Mouse (Mus musculus): Measurements from ENCODE around the gene Gpbar1. TPM values are rescaled to one million over a fixed set of nuclear protein-coding genes. Genes with fewer than 3 reads are reported as not detected.
"Not testable (repeated sequence)": the region's sequence is repeated elsewhere in the genome, so short reads cannot be mapped to it uniquely, and the experiment has no call there.

The Gpbar1 gene
- polyA plus RNA-seq, 1 experiment from 2014 or later = not detected

- no peak overlapping the region for H3K27ac ChIP-seq
- H3K4me1 ChIP-seq = peaks cover 18% of the 10 kb centered on the region
- H3K4me2 ChIP-seq = no peak overlapping the region
- peaks cover 48% of the 10 kb centered on the region for H3K36me3 ChIP-seq (ENCODE audit: poor library complexity, severe bottlenecking)
- H3K4me3 ChIP-seq = no peak overlapping the region
- whole genome bisulfite sequencing = 94% methylated on average over 14 of the region's 14 CpGs
- ATAC-seq = no peak
- no peak overlapping the region for H3K9ac ChIP-seq
- H3K27me3 ChIP-seq = no peaks in the 10 kb centered on the region
- no peaks in the 10 kb centered on the region for H3K9me3 ChIP-seq (replicated peaks)
Measured at GRCm38 (mm10) chr1:74280591-74281325, 2.4 kb downstream of the Gpbar1 start.

DNA sequence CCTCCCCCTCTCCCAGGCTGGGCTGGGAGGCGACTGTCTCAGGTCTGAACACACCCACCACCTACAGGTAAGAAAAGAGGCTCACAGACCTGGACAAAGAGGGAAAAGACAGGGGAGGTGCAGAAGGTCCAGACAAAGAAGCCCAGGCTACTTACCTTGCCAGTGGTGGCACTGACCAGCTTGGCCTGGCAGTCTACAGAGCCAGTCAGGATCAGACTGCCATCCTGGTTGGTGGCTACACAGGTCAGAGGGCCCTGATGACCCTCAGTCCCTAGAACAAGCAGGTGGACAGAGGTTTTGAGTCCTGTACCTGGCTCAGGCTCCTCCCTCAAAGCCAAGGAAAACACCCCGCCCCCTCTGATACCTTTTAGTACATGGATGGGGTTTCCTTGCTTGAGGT lies 3.0 kb downstream of the Gpbar1 start:
- no peak overlapping the region for H3K4me2 ChIP-seq
- no peak for ATAC-seq
- 82% methylated on average over 2 of the region's 2 CpGs for WGBS
- H3K27me3 ChIP-seq = no peaks in the 10 kb centered on the region
- no peaks in the 10 kb centered on the region for H3K9me3 ChIP-seq (replicated peaks)
- no peak overlapping the region for H3K27ac ChIP-seq
- H3K4me3 ChIP-seq = no peak overlapping the region
- peaks cover 48% of the 10 kb centered on the region for H3K36me3 ChIP-seq (ENCODE audit: poor library complexity, severe bottlenecking)
- H3K4me1 ChIP-seq = peaks cover 21% of the 10 kb centered on the region
- no peak overlapping the region for H3K9ac ChIP-seq

DNA sequence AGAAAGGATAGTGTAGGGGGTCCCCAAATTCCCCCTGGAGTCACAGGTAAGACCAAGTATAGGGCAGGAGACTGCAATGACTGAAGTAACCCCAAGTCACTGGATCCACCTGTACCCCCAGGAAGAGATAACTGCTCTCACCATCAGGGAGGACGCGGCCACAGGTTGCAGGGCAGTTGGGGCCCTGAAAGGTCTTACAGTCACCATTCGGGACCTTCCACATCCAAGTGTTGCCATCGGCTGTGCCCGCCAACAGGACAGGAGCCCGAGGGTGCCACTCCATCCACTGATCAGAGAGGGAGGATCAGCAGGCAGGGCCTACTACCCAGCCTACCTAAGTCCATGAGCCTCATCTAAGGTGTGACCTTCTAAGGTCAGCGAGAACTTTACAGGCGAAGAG lies 3.5 kb downstream of the Gpbar1 start:
- Histone ChIP-seq H3K9ac (no peak overlapping the region), H3K27me3 (no peaks in the 10 kb centered on the region), H3K9me3 (replicated peaks) (no peaks in the 10 kb centered on the region), H3K4me1 (peaks cover 21% of the 10 kb centered on the region), H3K36me3 (ENCODE audit: poor library complexity, severe bottlenecking) (peaks cover 48% of the 10 kb centered on the region), H3K27ac (no peak overlapping the region), H3K4me3 (no peak overlapping the region), H3K4me2 (no peak overlapping the region)
- 92% methylated on average over 8 of the region's 8 CpGs for WGBS
- no peak for ATAC-seq

GRCm38 (mm10) chr1:74282896-74283625 lies 4.7 kb downstream of the Gpbar1 start:
- no peaks in the 10 kb centered on the region for H3K27me3 ChIP-seq
- H3K9ac ChIP-seq = no peak overlapping the region
- H3K4me1 ChIP-seq = peaks cover 21% of the 10 kb centered on the region
- peaks cover 48% of the 10 kb centered on the region for H3K36me3 ChIP-seq (ENCODE audit: poor library complexity, severe bottlenecking)
- H3K4me3 ChIP-seq = no peak overlapping the region
- no peak overlapping the region for H3K27ac ChIP-seq
- H3K9me3 ChIP-seq (replicated peaks) = no peaks in the 10 kb centered on the region
- peak overlapping the region; percentile 88; the same call in 1 of the 2 replicates for H3K4me2 ChIP-seq
- 91% methylated on average over 10 of the region's 10 CpGs for WGBS
- ATAC-seq = no peak

GRCm38 (mm10) chr1:74283686-74284463 lies 5.5 kb downstream of the Gpbar1 start:
- Histone ChIP-seq H3K27ac (peak overlapping the region; percentile 31; the same call in 1 of the 2 replicates), H3K4me1 (peaks cover 21% of the 10 kb centered on the region), H3K4me3 (peak overlapping the region; percentile 77), H3K9me3 (replicated peaks) (no peaks in the 10 kb centered on the region), H3K36me3 (ENCODE audit: poor library complexity, severe bottlenecking) (peaks cover 52% of the 10 kb centered on the region), H3K27me3 (no peaks in the 10 kb centered on the region), H3K4me2 (peak overlapping the region; percentile 88), H3K9ac (peak overlapping the region; percentile 83)
- ATAC-seq = peak; percentile 41
- WGBS = 13% methylated on average over 15 of the region's 15 CpGs

- Histone ChIP-seq H3K27me3 (no peaks in the 10 kb centered on the region), H3K36me3 (ENCODE audit: poor library complexity, severe bottlenecking) (peaks cover 51% of the 10 kb centered on the region), H3K4me1 (peaks cover 22% of the 10 kb centered on the region), H3K9ac (peak within 1 kb of the TSS; percentile 83), H3K27ac (peak within 1 kb of the TSS; percentile 31; the same call in 1 of the 2 replicates), H3K4me3 (peak within 1 kb of the TSS; percentile 77), H3K4me2 (peak within 1 kb of the TSS; percentile 88), H3K9me3 (replicated peaks) (no peaks in the 10 kb centered on the region)
- ATAC-seq = peak; percentile 98
- WGBS = under 1% methylated on average over 55 of the region's 56 CpGs
Measured at GRCm38 (mm10) chr1:74284543-74285160, 6.3 kb downstream of the Gpbar1 start, which contains the start of the genes Aamp and Pnkd. Aamp (minus strand) TSS chr1:74284738. Pnkd (plus strand) TSS chr1:74284930.

- H3K27ac ChIP-seq = no peak overlapping the region
- H3K4me1 ChIP-seq = peaks cover 29% of the 10 kb centered on the region
- peak overlapping the region; percentile 74 for H3K9ac ChIP-seq
- H3K4me2 ChIP-seq = peak overlapping the region; percentile 82
- H3K27me3 ChIP-seq = no peaks in the 10 kb centered on the region
- H3K4me3 ChIP-seq = peak overlapping the region; percentile 77
- peaks cover 51% of the 10 kb centered on the region for H3K36me3 ChIP-seq (ENCODE audit: poor library complexity, severe bottlenecking)
- WGBS = 4% methylated on average over 23 of the region's 23 CpGs
- H3K9me3 ChIP-seq (replicated peaks) = no peaks in the 10 kb centered on the region
- ATAC-seq = no peak
Measured at GRCm38 (mm10) chr1:74285212-74286010, 7.1 kb downstream of the Gpbar1 start.

- not testable (repeated sequence) for H3K27me3 ChIP-seq; H3K4me2 ChIP-seq; ATAC-seq; H3K9me3 ChIP-seq (replicated peaks); H3K4me3 ChIP-seq; H3K27ac ChIP-seq; H3K9ac ChIP-seq
- WGBS = 56% methylated on average over 16 of the region's 17 CpGs
- peaks cover 29% of the 10 kb centered on the region for H3K4me1 ChIP-seq
- H3K36me3 ChIP-seq (ENCODE audit: poor library complexity, severe bottlenecking) = peaks cover 40% of the 10 kb centered on the region
Measured at GRCm38 (mm10) chr1:74286869-74287607, 8.7 kb downstream of the Gpbar1 start.

DNA sequence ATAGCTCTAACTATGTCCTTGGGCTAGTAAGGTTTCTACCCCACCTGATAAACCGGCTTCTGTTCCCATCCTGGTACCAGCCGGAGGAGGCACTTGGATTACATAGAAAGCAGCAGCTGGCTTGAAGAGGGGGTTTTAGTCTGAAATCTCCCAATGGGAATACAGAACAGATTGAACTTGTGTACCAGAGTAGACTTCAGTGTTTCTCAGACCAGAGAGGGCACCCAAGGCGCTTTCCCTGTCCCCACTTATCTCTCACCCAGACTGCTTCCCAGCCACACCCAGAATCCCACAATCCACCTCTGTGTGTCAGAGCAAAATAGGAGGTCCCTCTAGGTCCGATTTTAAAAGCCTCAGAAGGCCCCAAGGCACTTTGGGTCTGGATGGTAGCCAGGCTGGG lies 10.0 kb downstream of the Gpbar1 start:
- ATAC-seq = no peak
- H3K4me3 ChIP-seq = no peak overlapping the region
- no peak overlapping the region for H3K4me2 ChIP-seq
- H3K27me3 ChIP-seq = no peaks in the 10 kb centered on the region
- H3K4me1 ChIP-seq = peaks cover 22% of the 10 kb centered on the region
- 79% methylated on average over 4 of the region's 4 CpGs for WGBS
- peaks cover 36% of the 10 kb centered on the region for H3K36me3 ChIP-seq (ENCODE audit: poor library complexity, severe bottlenecking)
- H3K9ac ChIP-seq = no peak overlapping the region
- no peaks in the 10 kb centered on the region for H3K9me3 ChIP-seq (replicated peaks)
- H3K27ac ChIP-seq = no peak overlapping the region

- no peak overlapping the region for H3K4me2 ChIP-seq
- ATAC-seq = no peak
- no peak overlapping the region for H3K27ac ChIP-seq
- no peaks in the 10 kb centered on the region for H3K9me3 ChIP-seq (replicated peaks)
- H3K27me3 ChIP-seq = no peaks in the 10 kb centered on the region
- peaks cover 15% of the 10 kb centered on the region for H3K4me1 ChIP-seq
- WGBS = 90% methylated on average over 9 of the region's 9 CpGs
- H3K4me3 ChIP-seq = no peak overlapping the region
- peaks cover 36% of the 10 kb centered on the region for H3K36me3 ChIP-seq (ENCODE audit: poor library complexity, severe bottlenecking)
- H3K9ac ChIP-seq = no peak overlapping the region
Measured at GRCm38 (mm10) chr1:74289248-74289647, 10.9 kb downstream of the Gpbar1 start.

Data from forebrain, embryonic 13.5 days (tissue).